Mouse (Mus musculus): ENCODE measurements at regions not wholly inside any gene's neighbourhood (a gene's known extent, or its start where the extent isn't known, plus 50 kb on each side); places are given as distances from the start of the nearest gene placed in this dataset.
A peak's percentile ranks its signal among the peaks of the same experiment; 100 is the strongest.

GRCm38 (mm10) chr14:67181586-67181985 is 1172.6 kb upstream of the Gulo start:
- Histone ChIP-seq H3K36me3 (no peaks in the 10 kb centered on the region), H3K4me1 (no peaks in the 10 kb centered on the region), H3K9ac (no peak overlapping the region), H3K9me3 (0 out of 2 replicates have a peak, but pooled peaks cover 3% of the 10 kb centered on the region), H3K4me3 (no peak overlapping the region), H3K27me3 (0 out of 2 replicates have a peak, but pooled peaks cover 10% of the 10 kb centered on the region), H3K27ac (no peak overlapping the region), H3K4me2 (no peak overlapping the region)
- WGBS: 69% methylated on average over 3 of the region's 3 CpGs
- ATAC-seq (ENCODE audit: insufficient number of reproducible peaks, insufficient read depth, low FRiP score, low TSS enrichment, low read depth): no peak

GRCm38 (mm10) chr14:67179549-67179948 is 1170.5 kb upstream of the Gulo start:
- no peaks in the 10 kb centered on the region for H3K9me3 ChIP-seq
- H3K36me3 ChIP-seq: no peaks in the 10 kb centered on the region
- no peak overlapping the region for H3K4me2 ChIP-seq
- H3K27ac ChIP-seq: no peak overlapping the region
- H3K9ac ChIP-seq: no peak overlapping the region
- ATAC-seq (ENCODE audit: insufficient number of reproducible peaks, insufficient read depth, low FRiP score, low TSS enrichment, low read depth): no peak
- H3K27me3 ChIP-seq: 0 out of 2 replicates have a peak, but pooled peaks cover 10% of the 10 kb centered on the region
- H3K4me1 ChIP-seq: no peaks in the 10 kb centered on the region
- H3K4me3 ChIP-seq: no peak overlapping the region

- WGBS: 45% methylated on average over 9 of the region's 9 CpGs
- no peak overlapping the region for H3K4me2 ChIP-seq
- no peaks in the 10 kb centered on the region for H3K36me3 ChIP-seq
- no peak overlapping the region for H3K4me3 ChIP-seq
- no peaks in the 10 kb centered on the region for H3K9me3 ChIP-seq
- H3K27ac ChIP-seq: no peak overlapping the region
- no peak overlapping the region for H3K9ac ChIP-seq
- 0 out of 2 replicates have a peak, but pooled peaks cover 10% of the 10 kb centered on the region for H3K27me3 ChIP-seq
- H3K4me1 ChIP-seq: no peaks in the 10 kb centered on the region
- ATAC-seq (ENCODE audit: insufficient number of reproducible peaks, insufficient read depth, low FRiP score, low TSS enrichment, low read depth): no peak
Measured at GRCm38 (mm10) chr14:67178329-67179039, 1169.5 kb upstream of the Gulo start.

GRCm38 (mm10) chr14:67176672-67177071 is 1167.7 kb upstream of the Gulo start:
- Histone ChIP-seq H3K36me3 (no peaks in the 10 kb centered on the region), H3K9ac (no peak overlapping the region), H3K4me1 (no peaks in the 10 kb centered on the region), H3K27me3 (0 out of 2 replicates have a peak, but pooled peaks cover 10% of the 10 kb centered on the region), H3K27ac (no peak overlapping the region), H3K9me3 (no peaks in the 10 kb centered on the region), H3K4me3 (no peak overlapping the region), H3K4me2 (no peak overlapping the region)
- 65% methylated on average over 6 of the region's 6 CpGs for WGBS
- no peak for ATAC-seq (ENCODE audit: insufficient number of reproducible peaks, insufficient read depth, low FRiP score, low TSS enrichment, low read depth)

- no peak overlapping the region for H3K4me2 ChIP-seq
Measured at GRCm38 (mm10) chr14:67176100-67176499, 1167.1 kb upstream of the Gulo start.

GRCm38 (mm10) chr14:67174929-67175328 is 1165.9 kb upstream of the Gulo start:
- H3K4me2 ChIP-seq: no peak overlapping the region
- 0 out of 2 replicates have a peak, but pooled peaks cover 10% of the 10 kb centered on the region for H3K27me3 ChIP-seq
- WGBS: 77% methylated on average over 7 of the region's 7 CpGs
- ATAC-seq (ENCODE audit: insufficient number of reproducible peaks, insufficient read depth, low FRiP score, low TSS enrichment, low read depth): no peak
- H3K4me1 ChIP-seq: peaks cover 9% of the 10 kb centered on the region
- H3K9me3 ChIP-seq: no peaks in the 10 kb centered on the region
- no peak overlapping the region for H3K4me3 ChIP-seq
- H3K36me3 ChIP-seq: no peaks in the 10 kb centered on the region
- H3K27ac ChIP-seq: no peak overlapping the region
- no peak overlapping the region for H3K9ac ChIP-seq

More at GRCm38 (mm10) chr14:67176100-67176499, 1167.1 kb upstream of the Gulo start:
- H3K4me1 ChIP-seq: no peaks in the 10 kb centered on the region
- no peaks in the 10 kb centered on the region for H3K9me3 ChIP-seq
- H3K4me3 ChIP-seq: no peak overlapping the region
- no peak for ATAC-seq (ENCODE audit: insufficient number of reproducible peaks, insufficient read depth, low FRiP score, low TSS enrichment, low read depth)
- no peak overlapping the region for H3K9ac ChIP-seq
- H3K27me3 ChIP-seq: 0 out of 2 replicates have a peak, but pooled peaks cover 10% of the 10 kb centered on the region
- 46% methylated on average over 6 of the region's 6 CpGs for WGBS
- H3K27ac ChIP-seq: no peak overlapping the region
- no peaks in the 10 kb centered on the region for H3K36me3 ChIP-seq

GRCm38 (mm10) chr14:67170801-67171200 is 1161.8 kb upstream of the Gulo start:
- no peaks in the 10 kb centered on the region for H3K27me3 ChIP-seq
- H3K4me1 ChIP-seq: peaks cover 20% of the 10 kb centered on the region
- H3K4me3 ChIP-seq: no peak overlapping the region
- no peak for ATAC-seq (ENCODE audit: insufficient number of reproducible peaks, insufficient read depth, low FRiP score, low TSS enrichment, low read depth)
- no peak overlapping the region for H3K27ac ChIP-seq
- H3K4me2 ChIP-seq: no peak overlapping the region
- H3K36me3 ChIP-seq: no peaks in the 10 kb centered on the region
- no peak overlapping the region for H3K9ac ChIP-seq
- WGBS: 69% methylated on average over 6 of the region's 6 CpGs
- H3K9me3 ChIP-seq: no peaks in the 10 kb centered on the region

- no peak for ATAC-seq (ENCODE audit: insufficient number of reproducible peaks, insufficient read depth, low FRiP score, low TSS enrichment, low read depth)
- H3K27me3 ChIP-seq: no peaks in the 10 kb centered on the region
Measured at GRCm38 (mm10) chr14:67170248-67170647, 1161.2 kb upstream of the Gulo start.

GRCm38 (mm10) chr14:67169201-67169600 is 1160.2 kb upstream of the Gulo start:
- Histone ChIP-seq H3K4me2 (no peak overlapping the region), H3K4me1 (peaks cover 20% of the 10 kb centered on the region), H3K36me3 (no peaks in the 10 kb centered on the region), H3K4me3 (no peak overlapping the region), H3K27me3 (no peaks in the 10 kb centered on the region), H3K27ac (0 out of 2 replicates have a peak overlapping the region, but pooled peaks have one; percentile 2), H3K9me3 (no peaks in the 10 kb centered on the region), H3K9ac (no peak overlapping the region)
- no peak for ATAC-seq (ENCODE audit: insufficient number of reproducible peaks, insufficient read depth, low FRiP score, low TSS enrichment, low read depth)
- 59% methylated on average over 1 of the region's 1 CpGs for WGBS

More at GRCm38 (mm10) chr14:67170248-67170647, 1161.2 kb upstream of the Gulo start:
- 4% methylated on average over 3 of the region's 3 CpGs for WGBS
- H3K9me3 ChIP-seq: no peaks in the 10 kb centered on the region
- peaks cover 20% of the 10 kb centered on the region for H3K4me1 ChIP-seq
- no peak overlapping the region for H3K9ac ChIP-seq
- no peak overlapping the region for H3K4me3 ChIP-seq
- H3K4me2 ChIP-seq: no peak overlapping the region
- no peaks in the 10 kb centered on the region for H3K36me3 ChIP-seq
- H3K27ac ChIP-seq: no peak overlapping the region

GRCm38 (mm10) chr14:67159996-67160395 is 1151.0 kb upstream of the Gulo start:
- Histone ChIP-seq H3K27me3 (no peaks in the 10 kb centered on the region), H3K4me2 (no peak overlapping the region), H3K9me3 (no peaks in the 10 kb centered on the region), H3K4me1 (peaks cover 9% of the 10 kb centered on the region), H3K36me3 (no peaks in the 10 kb centered on the region), H3K4me3 (no peak overlapping the region), H3K27ac (no peak overlapping the region), H3K9ac (no peak overlapping the region)
- 82% methylated on average over 10 of the region's 10 CpGs for whole genome bisulfite sequencing
- ATAC-seq (ENCODE audit: insufficient number of reproducible peaks, insufficient read depth, low FRiP score, low TSS enrichment, low read depth): no peak

- no peak for ATAC-seq (ENCODE audit: insufficient number of reproducible peaks, insufficient read depth, low FRiP score, low TSS enrichment, low read depth)
- Histone ChIP-seq H3K4me1 (peaks cover 9% of the 10 kb centered on the region), H3K36me3 (no peaks in the 10 kb centered on the region)
Measured at GRCm38 (mm10) chr14:67158867-67159266, 1149.9 kb upstream of the Gulo start.

GRCm38 (mm10) chr14:67156366-67156765 is 1147.4 kb upstream of the Gulo start:
- Histone ChIP-seq H3K9ac (no peak overlapping the region), H3K36me3 (no peaks in the 10 kb centered on the region), H3K4me1 (peaks cover 9% of the 10 kb centered on the region), H3K27ac (no peak overlapping the region), H3K4me2 (no peak overlapping the region), H3K27me3 (no peaks in the 10 kb centered on the region), H3K9me3 (no peaks in the 10 kb centered on the region), H3K4me3 (no peak overlapping the region)
- ATAC-seq (ENCODE audit: insufficient number of reproducible peaks, insufficient read depth, low FRiP score, low TSS enrichment, low read depth): no peak
- 67% methylated on average over 8 of the region's 8 CpGs for WGBS

More at GRCm38 (mm10) chr14:67158867-67159266, 1149.9 kb upstream of the Gulo start:
- Histone ChIP-seq H3K4me3 (no peak overlapping the region), H3K27me3 (no peaks in the 10 kb centered on the region), H3K4me2 (no peak overlapping the region), H3K27ac (no peak overlapping the region), H3K9ac (no peak overlapping the region), H3K9me3 (no peaks in the 10 kb centered on the region)
- WGBS: 84% methylated on average over 8 of the region's 9 CpGs
